Mouse (Mus musculus): ENCODE data around the gene Med1. TPM values are rescaled to one million over a fixed set of nuclear protein-coding genes. Genes with fewer than 3 reads are reported as not detected.

Med1 gene
- polyA plus RNA-seq, 1 experiment from 2014 or later: 16.2 TPM

DNA sequence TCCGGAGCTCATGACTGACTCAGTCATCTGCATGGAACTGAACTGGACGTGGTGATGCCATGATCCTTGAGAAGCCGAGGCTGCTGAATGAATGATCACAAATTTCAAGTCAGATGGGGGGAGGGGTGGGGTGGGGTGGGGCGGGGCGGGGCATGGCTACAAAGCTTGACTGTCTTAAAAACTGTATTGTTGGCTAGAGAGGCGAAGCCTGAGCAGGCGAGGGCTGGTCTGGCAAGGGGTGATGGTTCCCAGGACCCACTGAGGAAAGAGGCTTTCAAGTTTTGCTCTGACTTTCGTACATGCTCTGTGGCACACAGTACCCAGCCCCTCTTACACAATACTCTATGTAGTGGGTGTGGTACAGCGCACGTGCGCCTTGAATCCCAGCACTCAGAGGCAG, 55.3 kb downstream of the Med1 start:
- no peak for DNase-seq
- H3K27me3 ChIP-seq (ENCODE audit: insufficient read depth, low read length): no peaks in the 10 kb centered on the region
- TF ChIP-seq EP300 (IDR thresholded peaks at IDR 0.05; ENCODE audit: low read depth): no peak
- TF ChIP-seq CTCF (IDR thresholded peaks at IDR 0.05; ENCODE audit: low read depth): no peak
- no peak for ATAC-seq
- no peak overlapping the region for H3K4me3 ChIP-seq (ENCODE audit: low read depth, low read length)
- no peaks in the 10 kb centered on the region for H3K4me1 ChIP-seq (ENCODE audit: insufficient read depth)
- H3K36me3 ChIP-seq (replicated peaks; ENCODE audit: insufficient read depth, low read length): peaks cover 2% of the 10 kb centered on the region; the same call in 1 of the 2 replicates
- no peak overlapping the region for H3K4me2 ChIP-seq (ENCODE audit: low read depth, low read length)
- no peaks in the 10 kb centered on the region for H3K9me3 ChIP-seq (ENCODE audit: low read length)
- no peak overlapping the region for H3K27ac ChIP-seq (ENCODE audit: low read depth)
- H3K9ac ChIP-seq (replicated peaks): no peak overlapping the region
- WGBS (ENCODE audit: insufficient replicate concordance): 86% methylated on average over 11 of the region's 11 CpGs

DNA sequence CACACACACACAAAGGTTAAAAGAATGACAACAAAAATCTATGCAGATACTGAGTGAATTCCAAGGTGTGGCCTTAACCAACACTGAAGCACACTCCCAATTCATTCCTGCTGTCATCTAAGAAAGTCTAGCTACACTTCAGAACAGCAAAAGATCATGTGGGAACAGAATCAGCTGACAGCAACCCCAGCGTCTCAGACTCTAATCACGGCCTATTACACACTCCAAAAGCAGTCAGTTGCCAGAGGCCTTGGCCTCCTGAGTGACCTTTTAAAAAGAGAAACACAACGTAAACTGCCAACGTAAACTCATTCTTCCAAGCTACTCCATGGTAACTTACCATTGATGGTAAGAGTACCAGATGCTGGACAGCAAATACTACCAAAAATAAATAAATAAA, 58.1 kb downstream of the Med1 start:
- DNase-seq: no peak
- no peaks in the 10 kb centered on the region for H3K27me3 ChIP-seq (ENCODE audit: insufficient read depth, low read length)
- 61% methylated on average over 4 of the region's 4 CpGs for whole genome bisulfite sequencing (ENCODE audit: insufficient replicate concordance)

DNA sequence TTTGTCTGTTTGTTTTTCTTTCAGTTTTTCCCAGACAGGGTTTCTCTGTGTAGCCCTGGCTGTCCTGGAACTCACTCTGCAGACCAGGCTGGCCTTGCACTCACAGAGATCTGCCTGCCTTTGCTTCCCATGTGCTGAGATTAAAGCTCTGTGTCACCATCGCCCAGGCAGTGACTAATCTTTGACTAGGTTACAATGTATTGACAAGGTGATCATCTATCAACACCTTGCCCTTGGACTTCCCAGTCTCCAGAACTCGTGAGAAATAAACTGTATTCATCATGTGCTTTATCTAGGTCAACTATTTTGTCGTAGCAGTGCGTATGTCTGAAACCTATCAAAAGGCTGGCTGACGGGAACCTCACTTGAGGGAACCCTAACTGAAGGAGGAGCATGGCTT, 69.7 kb downstream of the Med1 start:
- no peak overlapping the region for H3K4me3 ChIP-seq (ENCODE audit: low read depth, low read length)
- H3K9ac ChIP-seq (replicated peaks): no peak overlapping the region
- WGBS (ENCODE audit: insufficient replicate concordance): 81% methylated on average over 5 of the region's 5 CpGs
- H3K4me1 ChIP-seq (ENCODE audit: insufficient read depth): no peaks in the 10 kb centered on the region
- H3K4me2 ChIP-seq (ENCODE audit: low read depth, low read length): no peak overlapping the region
- H3K27ac ChIP-seq (ENCODE audit: low read depth): no peak overlapping the region
- ATAC-seq: no peak
- no peaks in the 10 kb centered on the region for H3K27me3 ChIP-seq (ENCODE audit: insufficient read depth, low read length)
- TF ChIP-seq CTCF (IDR thresholded peaks at IDR 0.05; ENCODE audit: low read depth) (no peak), EP300 (IDR thresholded peaks at IDR 0.05; ENCODE audit: low read depth) (no peak)
- H3K9me3 ChIP-seq (ENCODE audit: low read length): no peaks in the 10 kb centered on the region
- peaks cover 24% of the 10 kb centered on the region for H3K36me3 ChIP-seq (replicated peaks; ENCODE audit: insufficient read depth, low read length)
- DNase-seq: no peak

More for the DNA sequence above, 58.1 kb downstream of the Med1 start:
- Histone ChIP-seq H3K9ac (replicated peaks) (no peak overlapping the region), H3K27ac (ENCODE audit: low read depth) (no peak overlapping the region), H3K36me3 (replicated peaks; ENCODE audit: insufficient read depth, low read length) (peaks cover 2% of the 10 kb centered on the region; the same call in 1 of the 2 replicates), H3K4me2 (ENCODE audit: low read depth, low read length) (no peak overlapping the region), H3K4me1 (ENCODE audit: insufficient read depth) (no peaks in the 10 kb centered on the region), H3K4me3 (ENCODE audit: low read depth, low read length) (no peak overlapping the region), H3K9me3 (ENCODE audit: low read length) (no peaks in the 10 kb centered on the region)
- no peak for ATAC-seq
- TF ChIP-seq CTCF (IDR thresholded peaks at IDR 0.05; ENCODE audit: low read depth) (no peak), EP300 (IDR thresholded peaks at IDR 0.05; ENCODE audit: low read depth) (no peak)

DNA sequence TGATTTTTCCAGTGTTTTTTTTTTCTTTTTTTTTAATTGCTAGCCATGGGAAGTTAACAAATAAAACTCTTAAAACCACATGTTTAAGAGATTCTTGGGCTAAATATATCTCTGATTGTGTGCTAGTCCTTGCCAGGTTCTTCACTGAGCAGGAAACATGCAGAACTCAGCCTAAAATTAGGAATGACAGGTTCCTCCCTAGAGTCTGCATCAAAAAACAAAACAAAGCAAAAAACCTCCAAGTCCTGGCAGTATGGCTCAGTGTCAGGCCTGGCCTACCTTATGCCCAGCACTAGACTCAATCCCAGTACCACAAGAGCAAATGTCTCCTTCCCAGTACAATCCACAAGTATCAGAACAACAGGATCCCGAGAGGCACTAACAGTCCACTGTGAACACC, 78.7 kb downstream of the Med1 start:
- Histone ChIP-seq H3K4me2 (ENCODE audit: low read depth, low read length) (no peak overlapping the region), H3K9me3 (ENCODE audit: low read length) (no peaks in the 10 kb centered on the region), H3K4me3 (ENCODE audit: low read depth, low read length) (no peak overlapping the region), H3K27me3 (ENCODE audit: insufficient read depth, low read length) (no peaks in the 10 kb centered on the region), H3K36me3 (replicated peaks; ENCODE audit: insufficient read depth, low read length) (peaks cover 31% of the 10 kb centered on the region), H3K9ac (replicated peaks) (no peak overlapping the region), H3K27ac (ENCODE audit: low read depth) (no peak overlapping the region), H3K4me1 (ENCODE audit: insufficient read depth) (no peaks in the 10 kb centered on the region)
- TF ChIP-seq EP300 (IDR thresholded peaks at IDR 0.05; ENCODE audit: low read depth) (no peak), CTCF (IDR thresholded peaks at IDR 0.05; ENCODE audit: low read depth) (no peak)
- ATAC-seq (no peak), DNase-seq (no peak)
- 89% methylated on average over 1 of the region's 1 CpGs for WGBS (ENCODE audit: insufficient replicate concordance)

DNA sequence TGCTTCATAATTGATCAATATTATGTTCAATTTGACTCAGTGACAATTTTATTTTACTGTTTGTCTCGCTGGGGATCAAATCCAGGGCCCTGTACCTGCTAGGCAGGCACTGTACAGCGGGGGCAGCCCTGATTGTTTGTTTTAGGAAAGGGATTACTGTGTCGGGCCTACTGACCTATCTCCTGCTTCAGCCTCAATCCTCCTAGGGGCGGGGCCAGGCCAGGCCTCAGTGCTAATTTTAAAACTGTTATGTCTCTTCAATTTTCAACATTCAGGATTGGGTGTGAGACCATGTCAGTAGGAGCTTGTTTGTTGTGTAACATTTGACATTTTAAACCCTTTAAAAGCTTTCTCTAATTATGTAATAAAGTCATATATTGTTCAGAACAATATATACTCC, 79.6 kb downstream of the Med1 start:
- no peaks in the 10 kb centered on the region for H3K4me1 ChIP-seq (ENCODE audit: insufficient read depth)
- no peak overlapping the region for H3K4me3 ChIP-seq (ENCODE audit: low read depth, low read length)
- no peak for TF ChIP-seq CTCF (IDR thresholded peaks at IDR 0.05; ENCODE audit: low read depth)
- no peak for TF ChIP-seq EP300 (IDR thresholded peaks at IDR 0.05; ENCODE audit: low read depth)
- ATAC-seq (no peak), DNase-seq (no peak)
- H3K27ac ChIP-seq (ENCODE audit: low read depth): no peak overlapping the region
- no peak overlapping the region for H3K9ac ChIP-seq (replicated peaks)
- peaks cover 39% of the 10 kb centered on the region for H3K36me3 ChIP-seq (replicated peaks; ENCODE audit: insufficient read depth, low read length)
- no peaks in the 10 kb centered on the region for H3K9me3 ChIP-seq (ENCODE audit: low read length)
- H3K4me2 ChIP-seq (ENCODE audit: low read depth, low read length): no peak overlapping the region
- H3K27me3 ChIP-seq (ENCODE audit: insufficient read depth, low read length): no peaks in the 10 kb centered on the region
- 58% methylated on average over 4 of the region's 4 CpGs for WGBS (ENCODE audit: insufficient replicate concordance)

DNA sequence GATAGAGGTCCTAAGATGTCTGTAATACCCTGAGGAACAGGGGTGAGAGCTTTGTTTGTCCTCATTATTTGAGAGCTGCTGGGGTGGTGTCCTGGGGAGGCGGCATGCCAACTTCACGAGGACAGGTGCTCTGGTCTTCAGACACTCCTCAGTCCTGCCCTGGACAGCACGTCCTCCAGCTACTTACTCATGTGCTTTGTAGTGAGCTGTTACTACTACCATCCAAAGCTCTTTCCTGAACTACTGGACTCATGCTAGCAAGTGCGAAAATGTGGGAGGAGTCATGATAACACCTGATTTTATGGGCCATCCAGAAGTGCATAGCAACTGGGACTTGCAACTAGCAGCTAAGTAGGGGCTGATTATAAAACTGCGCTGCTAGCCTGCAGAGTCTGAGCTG, 83.4 kb downstream of the Med1 start:
- no peak for DNase-seq
- TF ChIP-seq EP300 (IDR thresholded peaks at IDR 0.05; ENCODE audit: low read depth): no peak
- TF ChIP-seq CTCF (IDR thresholded peaks at IDR 0.05; ENCODE audit: low read depth): no peak
- H3K27ac ChIP-seq (ENCODE audit: low read depth): no peak overlapping the region
- no peaks in the 10 kb centered on the region for H3K27me3 ChIP-seq (ENCODE audit: insufficient read depth, low read length)
- H3K9me3 ChIP-seq (ENCODE audit: low read length): no peaks in the 10 kb centered on the region
- no peak overlapping the region for H3K9ac ChIP-seq (replicated peaks)
- H3K36me3 ChIP-seq (replicated peaks; ENCODE audit: insufficient read depth, low read length): peaks cover 56% of the 10 kb centered on the region
- no peaks in the 10 kb centered on the region for H3K4me1 ChIP-seq (ENCODE audit: insufficient read depth)
- no peak overlapping the region for H3K4me2 ChIP-seq (ENCODE audit: low read depth, low read length)
- no peak overlapping the region for H3K4me3 ChIP-seq (ENCODE audit: low read depth, low read length)
- ATAC-seq: no peak
- 78% methylated on average over 5 of the region's 5 CpGs for WGBS (ENCODE audit: insufficient replicate concordance)

Small RNA genes lying within 50 kb of the gene (microRNA-seq; reads per million reads assigned to microRNA genes)
- gene Gm27399: not detected

Other genes with a start within 250 kb of the Med1 start
- gene Plxdc1, start 206.8 kb downstream of the Med1 start, polyA plus RNA-seq (2015; fragmentation: Nextera tagmentation; extraction: Ambion mirVana): 0.75 TPM in 2 replicates
- gene Arl5c, start 197.1 kb downstream of the Med1 start, polyA plus RNA-seq (2015; fragmentation: Nextera tagmentation; extraction: Ambion mirVana): 9.9 and 10.0 TPM in 2 replicates
- gene Cacnb1, start 170.3 kb downstream of the Med1 start, polyA plus RNA-seq (2015; fragmentation: Nextera tagmentation; extraction: Ambion mirVana): 0.23 and 0.77 TPM in 2 replicates
- 568 TPM in 2 replicates for gene Rpl19, start 166.6 kb downstream of the Med1 start, polyA plus RNA-seq (2015; fragmentation: Nextera tagmentation; extraction: Ambion mirVana)
- 0.07 and 0.13 TPM in 2 replicates for gene Stac2, start 139.8 kb downstream of the Med1 start, polyA plus RNA-seq (2015; fragmentation: Nextera tagmentation; extraction: Ambion mirVana)
- gene Fbxl20, start 42.9 kb downstream of the Med1 start, polyA plus RNA-seq (2015; fragmentation: Nextera tagmentation; extraction: Ambion mirVana): 4.9 and 6.3 TPM in 2 replicates
- 3.2 and 3.9 TPM in 2 replicates for gene Cdk12, start 9.8 kb upstream of the Med1 start, polyA plus RNA-seq (2015; fragmentation: Nextera tagmentation; extraction: Ambion mirVana)
- gene Neurod2, start 136.4 kb upstream of the Med1 start, polyA plus RNA-seq (2015; fragmentation: Nextera tagmentation; extraction: Ambion mirVana): not detected in 2 replicates
- gene Ppp1r1b, start 155.1 kb upstream of the Med1 start, polyA plus RNA-seq (2015; fragmentation: Nextera tagmentation; extraction: Ambion mirVana): 5.4 and 6.6 TPM in 2 replicates
- gene Stard3, start 165.1 kb upstream of the Med1 start, polyA plus RNA-seq (2015; fragmentation: Nextera tagmentation; extraction: Ambion mirVana): 14.5 and 15.4 TPM in 2 replicates
- 0.26 and 6.0 TPM in 2 replicates for gene Tcap, start 190.5 kb upstream of the Med1 start, polyA plus RNA-seq (2015; fragmentation: Nextera tagmentation; extraction: Ambion mirVana)
- gene Pnmt, start 193.2 kb upstream of the Med1 start, polyA plus RNA-seq (2015; fragmentation: Nextera tagmentation; extraction: Ambion mirVana): not detected in 2 replicates
- 2.5 and 3.0 TPM in 2 replicates for gene Pgap3, start 207.2 kb upstream of the Med1 start, polyA plus RNA-seq (2015; fragmentation: Nextera tagmentation; extraction: Ambion mirVana)
- gene Erbb2, start 219.2 kb upstream of the Med1 start, polyA plus RNA-seq (2015; fragmentation: Nextera tagmentation; extraction: Ambion mirVana): 1.0 and 1.2 TPM in 2 replicates
- 83.8 and 89.4 TPM in 2 replicates for gene Mien1, start 245.7 kb upstream of the Med1 start, polyA plus RNA-seq (2015; fragmentation: Nextera tagmentation; extraction: Ambion mirVana)

Measured in liver, postnatal 0 days (tissue).